Mouse (Mus musculus) right cerebral cortex, postnatal 4 days (tissue): Measurements from ENCODE around the gene Hmgn1.
"Not testable (repeated sequence)": the region's sequence is repeated elsewhere in the genome, so short reads cannot be mapped to it uniquely, and the experiment has no call there.

Experiments
- DNase-seq: peaks from one replicate; pipeline ENCODE4 v3.0.0-alpha.2; 2022

Hmgn1 gene

DNA sequence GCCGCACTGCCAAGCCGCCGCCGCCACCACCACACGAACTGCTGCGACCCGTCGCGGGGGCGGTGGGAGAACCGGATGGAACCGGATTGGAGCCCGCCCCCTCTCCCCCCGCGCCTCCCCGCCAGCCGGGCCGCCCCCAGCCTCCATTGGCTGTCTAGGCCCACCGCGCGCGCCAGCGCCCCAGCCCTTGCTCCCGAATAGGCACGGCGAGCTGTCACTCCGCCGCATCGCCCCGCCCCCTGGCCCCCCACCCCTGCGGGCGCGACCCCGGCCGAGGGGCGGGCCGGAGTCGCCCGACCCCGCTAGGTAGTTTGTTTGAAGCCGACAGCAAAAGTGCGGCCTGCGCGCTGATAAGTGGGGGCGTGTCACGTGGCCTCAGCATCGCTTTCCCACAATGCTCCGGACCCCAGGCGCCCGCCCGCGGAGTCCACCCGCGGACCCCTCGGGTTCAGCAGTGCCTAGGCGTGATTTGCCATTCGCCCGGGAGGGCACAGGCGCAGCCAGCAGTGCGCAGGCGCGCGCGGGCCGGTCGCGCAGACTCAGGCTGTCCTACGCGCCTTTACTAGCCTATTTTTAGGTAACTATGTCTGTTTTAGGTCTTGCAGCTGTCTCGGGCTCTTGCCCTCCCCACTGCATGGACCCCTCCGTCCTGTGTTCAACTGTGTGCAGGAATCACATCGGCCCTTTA lies at the start of gene Hmgn1:
Gene Hmgn1 (minus strand): TSS at position 73 of the 688 bp plus-strand sequence.
- DNase-seq, result peak; percentile 98

GRCm38 (mm10) chr16:96175399-96175798 lies 47.9 kb upstream of the Hmgn1 start:
- DNase-seq, result no peak

DNA sequence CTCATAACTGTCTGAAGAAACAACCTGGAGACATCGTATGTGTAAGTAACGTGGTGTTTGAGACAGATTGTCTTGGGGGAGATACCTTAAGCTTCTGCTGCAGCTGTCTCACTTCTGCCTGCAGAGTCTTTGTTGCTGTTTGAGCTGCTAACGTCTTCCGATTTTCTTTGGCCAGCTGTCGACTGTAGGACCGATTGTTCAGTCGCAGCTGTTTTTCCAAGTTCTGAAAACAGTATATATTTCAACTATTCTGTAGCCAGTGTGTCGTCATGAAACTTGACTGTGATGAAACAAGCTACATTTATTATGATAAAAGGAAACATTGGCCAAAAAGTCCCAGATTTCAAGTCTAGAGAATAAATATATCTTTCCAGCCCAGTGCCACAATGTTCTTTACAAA lies 46.1 kb upstream of the Hmgn1 start:
- no peak for DNase-seq

- no peak for DNase-seq
Observed at GRCm38 (mm10) chr16:96168837-96169236, 41.3 kb upstream of the Hmgn1 start.

GRCm38 (mm10) chr16:96165723-96166264 lies 38.3 kb upstream of the Hmgn1 start:
- DNase-seq, result no peak

DNA sequence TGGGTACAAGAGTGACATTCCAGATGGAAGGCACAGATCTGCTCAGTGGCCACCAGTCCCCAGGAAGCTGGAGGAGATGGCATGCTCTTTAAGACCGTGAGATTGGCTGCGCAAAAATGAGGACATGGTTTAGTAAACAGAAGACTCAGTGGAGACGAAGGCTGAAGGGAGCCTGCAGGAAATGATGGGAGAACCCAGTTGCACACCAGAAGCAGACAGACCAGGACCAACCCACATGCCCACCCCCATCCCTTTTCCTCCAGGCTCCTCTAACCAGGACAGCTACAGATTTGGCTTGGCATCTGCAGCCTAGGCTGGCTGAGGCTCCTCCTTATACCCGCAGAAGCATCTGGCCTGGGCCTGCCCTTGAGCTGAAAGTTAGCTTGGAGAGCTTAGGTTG lies 33.8 kb upstream of the Hmgn1 start:
- no peak for DNase-seq

GRCm38 (mm10) chr16:96160927-96161326 lies 33.4 kb upstream of the Hmgn1 start:
- DNase-seq, result no peak

DNA sequence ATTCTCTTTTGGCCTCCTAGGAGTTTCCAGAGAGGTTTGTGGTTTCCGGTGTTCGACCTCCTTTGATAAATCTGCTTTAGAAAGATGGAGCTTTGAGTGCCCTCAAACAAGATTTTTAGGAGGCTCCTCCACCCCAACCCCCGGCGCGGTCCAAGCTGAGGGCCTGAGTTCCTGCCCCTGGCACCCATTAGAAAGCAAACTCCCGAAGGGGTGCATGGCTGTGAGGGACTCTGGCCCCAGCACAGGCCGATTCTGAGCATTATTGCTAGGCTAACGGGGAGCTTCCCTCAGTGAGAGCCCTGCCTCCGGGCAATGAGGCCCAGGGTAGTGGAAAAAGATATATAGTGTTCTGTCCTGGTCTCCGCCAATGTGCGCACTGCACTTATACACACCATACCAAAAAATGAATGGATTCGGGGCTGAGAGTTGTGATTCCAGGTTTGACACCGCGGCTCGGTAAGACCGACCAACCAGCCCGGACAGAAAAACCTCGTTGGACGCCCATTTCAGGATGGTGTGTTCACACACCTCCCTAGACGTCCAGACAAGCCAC lies 32.3 kb upstream of the Hmgn1 start:
- DNase-seq, result no peak

- DNase-seq, result peak; percentile 64
Observed at GRCm38 (mm10) chr16:96159091-96159731, 31.7 kb upstream of the Hmgn1 start.

- no peak for DNase-seq
Observed at GRCm38 (mm10) chr16:96158511-96159080, 31.1 kb upstream of the Hmgn1 start.

DNA sequence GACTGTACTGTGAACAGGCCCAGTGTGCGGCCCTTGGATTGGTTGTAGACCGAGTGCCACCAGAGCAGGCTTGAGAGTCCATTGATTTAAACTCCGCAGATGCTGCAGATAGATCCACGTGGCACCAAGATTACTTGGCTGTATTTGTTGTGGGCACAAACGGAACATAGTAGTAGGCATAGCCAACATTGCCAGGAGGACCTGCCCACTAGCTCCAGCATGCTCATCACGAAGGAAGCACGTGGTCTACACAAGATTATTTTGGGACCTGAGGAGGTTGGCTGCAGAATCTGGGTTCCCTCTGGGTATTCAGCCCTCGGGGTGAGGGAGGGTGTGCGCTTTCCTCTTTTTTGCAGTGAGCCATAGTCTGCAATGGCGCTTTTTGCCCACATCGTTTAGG lies 29.6 kb upstream of the Hmgn1 start:
- DNase-seq, result no peak

DNA sequence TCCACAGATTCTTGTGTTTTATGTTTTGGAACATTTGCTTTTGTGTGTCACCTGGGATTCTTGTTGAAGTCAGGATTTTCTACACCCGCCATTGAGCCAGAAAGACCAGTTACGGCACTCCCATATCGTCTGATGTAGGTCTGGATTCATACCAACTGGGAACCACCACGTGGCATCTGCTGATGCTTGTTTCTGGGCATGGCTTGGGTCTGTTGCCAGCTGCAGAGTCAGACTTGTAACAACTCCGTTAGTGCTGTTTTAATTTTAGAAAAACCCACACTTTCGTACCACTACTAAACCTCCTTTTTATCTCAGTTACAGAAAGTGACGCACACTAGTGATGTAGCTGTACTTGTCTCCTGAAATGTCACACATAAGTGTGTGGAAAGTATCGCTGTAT lies 28.5 kb upstream of the Hmgn1 start:
- DNase-seq, result peak; percentile 33

GRCm38 (mm10) chr16:96154476-96154875 lies 26.9 kb upstream of the Hmgn1 start:
- no peak for DNase-seq

GRCm38 (mm10) chr16:96151551-96151950 lies 24.0 kb upstream of the Hmgn1 start:
- peak; percentile 79 for DNase-seq

DNA sequence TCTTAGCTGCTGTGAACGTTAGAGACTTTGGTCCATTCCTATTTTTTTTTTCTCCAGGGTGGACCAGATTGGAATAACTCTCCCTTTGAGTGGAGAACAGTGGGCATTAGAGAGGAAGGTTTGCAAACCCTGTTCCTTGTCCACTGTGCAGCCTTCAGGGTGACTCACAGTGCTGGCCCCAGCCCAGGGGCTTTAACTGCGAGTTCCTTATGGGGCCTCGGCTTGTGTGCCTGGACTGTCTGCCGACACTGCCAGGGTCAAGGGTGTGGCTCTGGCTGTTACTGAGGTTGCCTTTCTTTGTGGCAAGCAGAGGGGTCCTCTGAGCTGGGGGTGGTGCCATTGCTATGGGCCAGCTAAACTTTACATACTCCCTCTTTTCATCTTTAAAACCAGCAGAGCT lies 23.5 kb upstream of the Hmgn1 start:
- DNase-seq, result no peak

- no peak for DNase-seq
Observed at GRCm38 (mm10) chr16:96149311-96149710, 21.8 kb upstream of the Hmgn1 start.

- DNase-seq, result no peak
Observed at GRCm38 (mm10) chr16:96148834-96149233, 21.3 kb upstream of the Hmgn1 start.

- DNase-seq, result no peak
Observed at GRCm38 (mm10) chr16:96145814-96146213, 18.3 kb upstream of the Hmgn1 start.

DNA sequence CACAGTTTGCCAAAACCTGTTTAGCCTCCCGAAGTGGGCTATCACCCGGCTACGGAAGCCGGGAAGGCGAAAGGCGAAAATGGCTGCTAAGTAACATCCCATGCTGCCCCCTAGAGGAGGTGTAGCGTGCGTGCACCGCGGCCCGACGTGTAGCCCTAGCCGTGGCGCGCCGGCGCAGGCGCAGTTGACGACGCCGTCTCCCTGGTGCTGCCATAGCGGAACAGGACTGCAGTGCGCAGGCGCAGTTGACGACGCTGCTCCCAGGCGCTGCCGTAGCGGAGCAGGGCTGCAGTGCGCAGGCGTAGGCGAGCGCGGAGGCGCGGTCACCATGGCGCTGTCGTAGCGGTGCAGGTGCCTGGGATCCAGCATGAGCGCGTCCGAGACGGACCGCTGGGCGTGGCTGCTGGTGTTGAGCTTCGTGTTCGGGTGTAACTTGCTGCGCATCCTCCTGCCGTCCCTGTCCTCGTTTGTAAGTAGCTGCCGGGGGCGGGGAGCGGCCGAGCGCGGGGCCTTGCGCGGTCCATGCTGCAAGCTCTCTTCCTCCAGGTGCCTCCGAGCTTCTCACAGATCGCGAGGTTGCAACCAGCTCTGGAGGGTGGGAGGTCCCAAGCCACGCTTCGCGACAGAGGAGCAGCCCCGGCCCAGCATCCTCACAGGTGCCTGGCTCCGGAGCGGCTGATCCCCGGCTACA lies 17.7 kb upstream of the Hmgn1 start, which contains the start of gene Wrb:
Gene Wrb (plus strand): TSS at position 298 of the 691 bp plus-strand sequence.
- DNase-seq, result peak; percentile 100

GRCm38 (mm10) chr16:96144748-96145109 lies 17.2 kb upstream of the Hmgn1 start:
- not testable (repeated sequence) for DNase-seq

- DNase-seq, result no peak
Observed at GRCm38 (mm10) chr16:96128466-96128865, 937 bp upstream of the Hmgn1 start.

DNA sequence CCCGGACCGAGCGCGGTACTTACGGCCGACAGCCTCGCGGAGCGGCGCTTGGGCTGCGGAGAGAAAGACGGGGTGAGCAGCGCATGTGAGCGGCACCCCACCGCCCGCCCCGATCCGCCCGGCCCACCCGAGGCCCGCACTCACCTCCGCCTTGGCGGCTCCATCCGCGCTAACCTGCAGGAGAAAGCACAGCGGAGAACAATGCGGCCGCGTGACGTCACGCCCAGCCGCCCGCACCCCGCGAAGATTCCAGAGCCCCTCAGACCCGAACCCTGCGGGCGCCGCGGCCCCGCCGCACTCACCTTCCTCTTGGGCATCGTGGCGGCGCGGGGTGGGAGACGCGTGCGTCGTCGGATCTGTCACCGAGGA lies 257 bp downstream of the Hmgn1 start:
- DNase-seq, result no peak

GRCm38 (mm10) chr16:96126684-96127171 lies 801 bp downstream of the Hmgn1 start:
- DNase-seq, result no peak
